Mouse (Mus musculus): ENCODE results near the gene Rpa2.
"Not testable (repeated sequence)": the region's sequence is repeated elsewhere in the genome, so short reads cannot be mapped to it uniquely, and the experiment has no call there.

Gene Rpa2

DNA sequence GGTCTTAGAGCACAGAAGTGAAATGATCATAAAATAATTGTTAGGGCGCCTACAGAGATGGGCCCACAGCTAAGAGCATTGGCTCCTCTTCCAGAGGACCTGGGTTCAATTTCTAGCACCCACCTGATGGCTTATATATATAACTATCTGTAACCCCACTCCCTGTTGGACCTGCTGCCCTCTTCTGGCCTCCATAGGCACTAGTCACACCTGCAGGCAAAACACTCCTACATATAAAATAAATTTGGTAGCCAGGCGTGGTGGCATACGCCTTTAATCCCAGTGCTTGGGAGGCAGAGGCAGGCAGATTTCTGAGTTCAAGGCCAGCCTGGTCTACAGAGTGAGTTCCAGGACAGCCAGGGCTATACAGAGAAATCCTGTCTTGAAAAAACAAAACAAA, 5.0 kb upstream of the Rpa2 start:
- DNase-seq = not testable (repeated sequence)

DNA sequence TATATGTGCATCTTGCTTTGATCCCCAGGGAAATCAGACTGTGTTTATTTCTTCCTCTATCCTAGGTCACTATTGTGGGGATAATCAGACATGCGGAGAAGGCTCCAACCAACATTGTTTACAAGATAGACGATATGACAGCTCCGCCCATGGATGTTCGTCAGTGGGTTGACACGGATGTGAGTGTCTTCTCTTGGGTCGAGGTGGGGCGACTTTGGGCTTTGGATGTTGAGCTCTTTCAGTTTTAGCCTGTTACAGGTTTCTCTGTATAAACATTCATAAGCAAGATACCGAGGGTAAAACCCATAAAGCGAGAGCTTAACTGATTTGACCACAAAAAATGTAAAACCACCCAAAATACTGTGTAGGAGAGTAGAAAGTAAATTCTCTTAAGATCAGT, 3.6 kb downstream of the Rpa2 start:
- no peak for DNase-seq

DNA sequence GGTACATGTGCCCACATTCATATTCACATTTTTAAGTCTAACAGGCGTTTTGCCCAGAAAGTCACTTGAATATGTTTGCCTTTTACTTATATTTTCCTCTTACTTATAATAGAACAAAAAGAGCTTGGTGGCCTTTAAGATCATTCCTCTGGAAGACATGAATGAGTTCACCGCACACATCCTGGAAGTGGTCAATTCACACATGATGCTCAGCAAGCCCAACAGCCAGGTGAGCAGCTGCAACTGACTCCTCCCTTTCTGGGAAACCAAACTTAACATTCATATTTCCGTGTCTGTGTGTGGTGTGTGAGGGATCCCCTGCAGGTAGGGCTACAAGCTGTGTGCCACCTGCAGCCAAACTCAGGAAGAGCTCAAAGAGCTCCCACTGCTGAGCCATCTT, 6.8 kb downstream of the Rpa2 start:
- no peak for DNase-seq

DNA sequence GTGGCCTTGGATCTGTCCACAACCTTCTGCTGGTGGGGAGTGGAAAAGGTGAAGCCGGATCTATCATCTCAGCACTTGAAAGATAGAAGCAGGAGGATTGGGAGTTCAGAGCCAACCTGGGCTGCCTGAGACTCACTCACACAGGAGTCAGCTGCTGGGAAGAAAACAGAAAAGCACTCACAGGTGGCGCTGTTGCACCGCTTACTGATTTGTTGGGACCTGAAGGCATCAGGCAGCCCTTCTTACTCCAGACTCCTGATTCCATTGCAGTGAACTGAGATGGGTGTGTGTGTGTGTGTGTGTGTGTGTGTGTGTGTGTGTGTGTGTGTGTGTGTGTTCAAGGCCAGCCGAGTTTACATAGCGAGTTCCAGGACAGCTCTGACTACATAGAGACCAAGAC, 8.6 kb downstream of the Rpa2 start:
- peak; percentile 74 for DNase-seq

DNA sequence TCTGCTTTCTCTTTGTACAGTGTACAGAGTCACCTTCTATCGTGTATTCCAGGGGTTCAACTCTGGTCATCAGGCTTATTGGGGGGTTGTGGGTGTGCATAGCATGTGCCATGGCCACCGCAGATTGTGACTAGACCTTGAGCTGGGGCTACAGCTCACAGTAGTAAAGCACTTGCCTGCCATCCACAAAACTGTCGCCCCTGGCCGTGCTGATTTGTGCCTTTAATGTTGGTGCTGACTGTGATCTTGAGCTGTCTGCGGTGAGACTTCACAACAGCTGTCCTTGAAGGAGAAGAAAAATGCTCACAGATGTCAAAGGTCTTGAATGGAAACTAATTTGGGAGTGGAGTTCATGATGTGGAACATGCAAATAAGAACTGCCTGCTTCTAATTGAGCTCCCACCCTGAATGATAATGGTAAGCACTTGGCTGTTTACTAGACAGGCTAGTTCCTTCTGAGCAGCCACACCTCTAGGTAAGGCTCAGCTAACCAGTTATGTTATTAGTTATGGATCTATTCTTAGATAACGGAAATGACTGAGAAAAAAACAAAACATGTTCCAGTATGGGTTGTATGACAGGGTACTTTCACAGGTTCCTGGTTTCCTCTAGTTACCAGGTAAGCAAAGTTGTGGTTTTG, 10.6 kb downstream of the Rpa2 start:
- DNase-seq = no peak

DNA sequence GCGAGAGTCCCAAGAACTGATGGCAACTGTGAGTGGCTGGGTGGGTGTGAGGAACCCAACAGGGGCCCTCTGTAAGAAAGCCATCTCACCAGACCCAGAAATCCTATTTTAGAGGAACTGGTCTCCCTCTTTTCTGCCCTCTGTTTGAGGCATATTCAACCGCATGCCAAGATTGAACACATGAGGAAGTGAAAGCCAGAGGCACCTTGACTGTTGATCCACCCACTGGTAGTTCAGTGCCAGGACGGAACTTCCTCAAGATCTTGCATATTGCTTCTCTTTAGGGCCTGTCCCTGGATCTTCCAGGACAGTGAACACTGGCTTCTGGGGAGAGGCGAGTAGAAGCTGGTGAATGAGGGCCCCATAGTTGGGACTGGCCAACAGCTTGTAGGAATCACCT, 12.2 kb downstream of the Rpa2 start:
- no peak for DNase-seq

DNA sequence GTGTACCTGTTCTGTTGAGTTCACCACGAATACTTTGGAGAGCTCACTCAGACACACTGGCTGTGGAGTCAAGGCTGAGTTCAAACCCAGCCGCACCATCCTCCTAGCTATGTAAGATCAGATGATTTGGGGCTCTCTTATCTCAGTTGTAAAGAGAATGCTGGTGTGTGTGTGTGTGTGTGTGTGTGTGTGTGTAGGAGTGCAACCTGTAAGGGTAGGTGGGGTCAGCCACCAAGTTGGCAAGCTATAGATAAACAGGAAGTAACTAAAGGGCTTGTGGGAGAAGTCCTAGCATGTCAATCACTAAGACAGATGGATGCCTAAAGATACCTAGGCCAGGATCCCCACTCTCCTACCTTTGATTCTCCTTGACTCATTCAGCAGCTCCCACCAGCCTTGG, 15.6 kb downstream of the Rpa2 start:
- DNase-seq = no peak

DNA sequence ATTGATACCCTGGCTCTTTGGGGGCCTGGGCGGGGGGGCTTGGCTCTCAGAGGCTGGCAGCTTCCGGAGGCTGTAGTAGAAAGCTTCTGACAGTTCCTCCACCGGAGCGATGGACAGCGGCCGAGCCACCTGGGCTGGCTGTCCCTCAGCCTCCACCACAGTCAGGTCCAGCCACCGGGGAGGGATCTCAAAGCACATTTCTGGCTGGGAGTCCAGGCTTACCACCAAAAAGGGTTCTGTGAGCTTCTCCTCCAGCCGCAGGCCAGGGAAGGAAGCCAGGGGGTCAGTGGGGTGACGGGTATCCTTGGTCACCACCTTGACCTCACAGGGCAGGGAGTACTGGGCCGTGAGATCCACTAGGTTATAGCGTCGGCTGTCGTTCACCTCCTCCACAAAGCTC, 17.1 kb downstream of the Rpa2 start:
- DNase-seq = no peak

DNA sequence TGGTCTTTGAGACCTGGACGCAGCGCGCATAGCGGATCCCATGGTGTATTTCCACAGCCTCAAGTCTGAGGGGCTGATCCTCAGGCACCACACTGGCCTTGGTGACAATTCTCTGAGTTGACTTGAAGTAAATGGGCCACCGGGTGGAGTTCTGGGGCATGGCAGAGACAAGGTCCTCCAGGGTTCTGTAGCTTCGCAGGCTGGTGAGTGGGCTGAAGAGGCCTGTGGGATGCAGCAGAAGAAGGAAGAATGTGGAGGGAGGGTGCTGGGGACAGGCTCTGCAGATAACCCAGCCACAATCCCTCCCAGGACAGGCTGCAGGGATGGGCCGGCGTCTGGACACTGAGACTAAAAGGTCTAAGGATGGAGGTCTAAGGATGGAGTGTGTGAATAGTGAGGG, 21.6 kb downstream of the Rpa2 start:
- DNase-seq = no peak

DNA sequence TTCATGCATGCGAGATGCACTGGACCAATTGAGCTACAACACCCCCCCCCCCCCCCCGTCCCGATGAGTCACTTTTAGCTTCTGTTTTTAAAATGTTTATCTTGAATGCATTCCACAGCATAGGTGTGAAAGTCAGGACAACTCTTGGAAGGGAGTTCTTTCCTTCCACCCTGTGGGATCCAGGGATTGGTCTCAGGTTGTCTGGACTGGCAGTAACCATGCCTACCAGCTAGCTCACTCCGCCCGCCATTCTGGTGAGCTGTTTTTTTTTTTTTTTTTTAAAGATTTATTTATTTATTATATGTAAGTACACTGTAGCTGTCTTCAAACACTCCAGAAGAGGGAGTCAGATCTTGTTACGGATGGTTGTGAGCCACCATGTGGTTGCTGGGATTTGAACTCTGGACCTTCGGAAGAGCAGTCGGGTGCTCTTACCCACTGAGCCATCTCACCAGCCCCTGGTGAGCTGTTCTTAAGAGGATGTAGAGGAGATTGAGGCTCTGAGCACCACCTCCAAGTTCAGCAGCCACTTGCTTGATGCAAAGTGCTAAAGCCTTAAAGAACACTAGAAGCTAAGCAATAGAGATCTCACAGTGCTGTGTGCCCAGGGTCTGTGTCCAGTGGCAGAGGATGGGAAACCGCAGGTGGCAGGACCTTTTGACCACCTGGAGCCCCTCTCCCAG, 25.3 kb downstream of the Rpa2 start:
- not testable (repeated sequence) for DNase-seq

DNA sequence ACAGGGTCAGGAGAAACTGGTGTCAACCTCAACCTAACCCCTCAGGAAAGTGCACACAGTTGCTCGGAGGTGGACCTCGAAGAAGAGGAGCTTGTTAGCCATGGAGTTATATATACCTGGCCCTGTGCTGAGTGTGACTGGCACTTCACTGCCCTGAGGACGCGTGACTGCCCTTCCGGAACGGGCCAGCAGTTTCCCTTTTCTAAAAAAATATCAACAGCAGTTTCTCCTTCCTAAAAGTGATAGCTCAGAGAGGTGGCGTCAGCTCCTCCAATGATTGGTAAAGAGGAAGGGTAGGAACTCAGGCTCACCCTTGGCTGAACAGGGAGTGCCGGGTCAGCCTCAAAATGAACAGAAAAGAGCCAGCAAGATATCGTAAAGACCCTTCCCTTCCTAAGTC, 25.9 kb downstream of the Rpa2 start:
- DNase-seq = no peak

DNA sequence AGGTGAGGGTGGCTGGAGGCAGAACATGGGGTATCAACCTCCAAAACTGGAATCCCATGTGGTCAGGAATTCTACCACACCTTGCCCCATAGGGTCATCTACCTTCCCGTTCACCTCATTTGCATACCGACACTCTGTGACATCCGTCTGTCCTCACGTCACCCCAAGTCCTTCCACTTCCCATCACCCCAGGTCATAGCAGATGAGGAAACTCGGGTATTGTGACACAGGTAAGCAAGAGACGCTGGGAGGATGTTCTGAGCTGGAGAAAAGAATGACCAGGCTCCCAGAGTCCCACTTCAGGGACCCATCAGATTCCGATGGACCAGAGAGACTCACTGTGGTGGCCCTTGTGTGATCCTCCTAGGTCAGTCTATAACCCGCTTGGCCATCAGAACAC, 26.6 kb downstream of the Rpa2 start:
- DNase-seq = no peak

DNA sequence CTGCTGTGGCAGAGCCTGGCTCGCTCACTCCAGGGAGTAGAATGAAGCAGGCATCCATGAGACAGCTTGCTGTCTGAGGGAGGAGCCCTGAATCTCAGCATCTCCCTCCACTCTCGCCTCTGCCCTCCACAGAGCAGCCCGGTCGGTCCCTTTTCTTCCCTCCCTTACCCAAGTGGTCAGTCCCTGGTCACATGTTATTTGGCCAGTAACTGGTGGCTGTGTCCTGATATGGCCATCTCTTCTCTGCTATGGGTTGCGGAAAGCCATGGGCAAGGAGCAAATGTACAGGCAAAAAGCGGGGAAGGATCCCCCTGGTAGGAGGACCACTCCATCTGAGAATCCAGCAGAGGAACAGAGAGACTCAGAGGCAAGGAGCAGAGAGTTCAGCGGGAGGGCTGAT, 27.0 kb downstream of the Rpa2 start:
- no peak for DNase-seq

DNA sequence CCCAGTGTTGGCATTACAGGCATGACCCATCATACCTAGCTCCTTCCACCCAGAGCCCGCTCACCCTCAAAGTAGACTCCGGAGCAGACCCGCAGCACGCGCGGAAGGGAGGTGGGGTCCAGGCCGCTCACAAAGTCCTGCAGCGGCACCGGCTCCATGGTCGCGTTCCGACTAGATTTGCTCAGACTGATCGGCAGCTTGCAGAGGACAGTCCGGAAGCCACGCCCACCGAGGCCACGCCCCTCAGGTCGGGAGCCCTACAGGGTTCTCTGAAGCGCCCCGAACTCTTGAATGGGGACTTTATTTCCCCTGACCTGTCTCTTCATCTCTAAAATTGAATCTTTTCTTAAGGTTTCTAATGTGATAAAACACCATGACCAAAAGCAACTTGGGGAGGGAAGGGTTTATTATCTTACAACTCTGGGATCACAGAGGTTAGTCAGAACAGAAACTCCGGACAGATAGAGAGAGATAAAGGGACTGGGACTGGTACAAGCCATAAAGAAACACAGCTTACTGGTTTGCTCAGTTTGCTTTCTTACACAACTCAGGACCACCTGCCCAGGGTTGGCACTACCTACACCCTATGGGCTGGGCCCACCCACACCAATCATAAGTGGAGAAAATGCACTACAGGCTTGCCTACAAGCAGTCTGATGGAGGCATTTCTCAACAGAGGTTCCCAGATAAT, 28.2 kb downstream of the Rpa2 start, which contains the start of gene Themis2:
Gene Themis2 (minus strand): TSS at position 192 of the 691 bp plus-strand sequence.
- peak; percentile 75 for DNase-seq

DNA sequence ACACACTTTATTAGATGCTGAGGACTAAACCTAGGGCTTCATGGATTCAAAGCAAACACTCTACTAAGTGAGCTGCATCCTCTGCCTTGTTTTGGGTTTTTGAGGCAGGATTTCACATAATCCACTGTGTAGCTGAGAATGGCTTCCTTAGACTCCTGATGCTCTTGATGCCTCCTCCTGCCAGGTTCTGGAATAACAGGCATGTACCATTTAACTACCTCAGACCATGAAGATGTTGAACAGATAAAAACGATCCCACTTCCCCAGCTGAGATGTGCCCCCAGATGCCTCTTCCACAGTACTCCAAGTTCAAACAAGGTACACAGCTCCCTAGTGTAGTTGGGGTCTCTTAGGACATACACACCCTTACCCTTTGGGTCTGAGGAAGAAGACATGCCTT, 29.3 kb downstream of the Rpa2 start:
- no peak for DNase-seq

DNA sequence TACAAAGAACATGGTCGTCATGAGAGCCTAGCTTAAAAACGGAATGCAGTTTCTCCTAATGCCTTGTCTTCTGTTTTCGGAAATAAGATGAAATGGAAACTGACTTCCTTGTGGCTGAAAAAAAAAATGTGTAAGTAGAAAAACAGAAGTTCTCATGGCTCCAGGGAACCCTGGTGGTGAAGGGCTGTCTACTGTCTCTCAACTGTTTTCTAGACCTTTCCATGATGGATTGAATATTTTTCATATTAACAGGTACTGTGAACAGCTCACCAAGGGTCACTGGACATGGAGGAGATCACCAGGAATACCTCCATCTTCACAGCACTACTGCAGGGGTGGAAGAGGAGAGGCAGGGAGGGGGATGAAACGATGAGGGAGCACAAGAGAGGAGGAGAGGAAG, 29.9 kb downstream of the Rpa2 start:
- no peak for DNase-seq

DNA sequence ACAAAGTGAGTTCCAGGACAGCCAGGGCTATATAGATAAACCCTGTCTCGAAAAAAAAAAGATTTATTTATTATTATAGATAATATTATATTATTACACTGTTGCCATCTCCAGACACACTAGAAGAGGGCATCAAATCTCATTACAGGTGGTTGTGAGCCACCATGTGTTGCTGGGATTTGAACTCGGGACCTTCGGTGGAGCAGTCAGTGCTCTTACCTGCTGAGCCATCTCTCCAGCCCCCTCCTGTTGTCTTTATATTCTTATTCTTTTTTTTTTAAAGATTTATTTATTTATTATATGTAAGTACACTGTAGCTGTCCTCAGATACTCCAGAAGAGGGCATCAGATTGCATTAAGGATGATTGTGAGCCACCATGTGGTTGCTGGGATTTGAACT, 30.5 kb downstream of the Rpa2 start:
- DNase-seq = not testable (repeated sequence)

DNA sequence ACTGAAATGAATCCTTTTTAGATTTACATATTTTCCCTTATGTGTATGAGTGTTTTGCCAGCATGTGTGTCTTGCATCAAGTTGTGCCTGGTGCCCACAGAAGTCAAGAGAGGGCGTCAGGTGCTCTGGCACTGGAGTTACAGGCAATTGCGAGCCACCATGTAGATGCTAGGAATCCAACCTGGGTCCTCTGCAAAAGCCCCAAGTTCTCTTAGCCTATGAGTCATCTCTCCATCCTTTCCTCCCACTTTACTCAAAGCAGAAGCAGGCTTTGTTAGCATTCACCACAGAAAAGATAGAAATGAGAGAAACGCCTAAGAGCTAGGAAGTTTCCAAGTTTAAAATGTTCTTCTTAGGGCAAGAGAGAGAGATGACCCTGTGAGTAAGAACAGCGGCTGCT, 31.7 kb downstream of the Rpa2 start:
- no peak for DNase-seq

DNA sequence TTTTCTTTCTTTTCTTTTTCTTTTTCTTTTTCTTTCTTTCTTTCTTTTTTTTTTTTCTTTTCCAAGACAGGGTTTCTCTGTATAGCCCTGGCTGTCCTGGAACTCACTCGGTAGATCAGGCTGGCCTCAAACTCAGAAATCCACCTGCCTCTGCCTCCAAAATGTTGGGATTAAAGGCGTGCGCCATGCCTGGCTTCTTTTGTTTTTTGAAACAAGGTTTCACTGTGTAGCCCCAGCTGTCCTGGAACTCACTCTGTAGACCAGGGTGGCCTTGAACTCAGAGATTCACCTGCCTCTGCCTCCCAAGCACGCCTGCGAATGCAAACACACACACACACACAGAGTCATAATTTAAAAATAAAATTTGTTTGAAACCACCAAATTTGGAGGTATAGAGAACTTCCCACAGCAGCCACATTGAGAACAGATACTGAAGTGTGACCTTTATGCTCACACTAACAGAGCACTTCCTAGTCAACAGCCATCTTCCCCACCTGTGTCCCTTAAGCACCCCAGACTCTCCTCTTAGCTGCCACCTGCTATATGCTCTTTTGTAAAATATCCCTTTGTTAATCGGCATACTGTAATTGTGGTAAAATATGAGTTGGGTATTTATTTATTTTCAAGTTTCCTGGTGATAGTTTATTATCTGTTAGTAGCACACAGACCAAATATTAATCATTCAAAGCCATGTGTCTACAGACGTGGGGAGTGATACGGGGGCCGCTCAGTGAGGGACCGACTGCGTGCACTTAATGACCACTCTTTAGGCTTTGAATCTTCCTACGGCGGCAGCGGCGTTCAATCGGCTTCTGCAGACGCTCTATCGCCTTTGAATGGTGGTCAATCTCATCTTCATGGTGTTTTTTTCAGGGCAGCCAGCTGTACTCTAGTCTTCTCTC, 33.3 kb downstream of the Rpa2 start:
- no peak for DNase-seq

DNA sequence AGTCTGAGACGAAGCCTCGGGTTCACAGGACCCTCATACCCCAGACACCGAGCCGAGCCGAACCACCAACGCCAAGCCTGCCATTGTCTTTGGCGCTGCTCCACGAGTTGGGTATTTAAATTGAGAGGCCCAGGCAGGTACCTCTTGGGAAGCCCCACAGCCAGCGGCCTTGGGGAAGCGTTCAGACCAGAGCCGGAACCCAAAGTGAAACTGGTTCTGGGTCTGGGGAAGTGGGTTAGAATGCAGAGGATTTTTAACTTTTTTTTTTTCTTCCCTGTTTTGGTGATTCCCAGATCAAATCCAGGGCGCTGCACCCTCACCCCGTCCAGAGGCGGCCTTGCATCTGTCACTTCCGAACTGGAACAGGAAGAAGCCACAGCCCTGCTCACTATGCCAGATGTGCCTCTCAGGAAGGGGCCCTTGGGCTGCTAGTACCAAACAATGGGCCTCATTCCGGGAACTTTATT, 34.1 kb downstream of the Rpa2 start:
- no peak for DNase-seq

DNA sequence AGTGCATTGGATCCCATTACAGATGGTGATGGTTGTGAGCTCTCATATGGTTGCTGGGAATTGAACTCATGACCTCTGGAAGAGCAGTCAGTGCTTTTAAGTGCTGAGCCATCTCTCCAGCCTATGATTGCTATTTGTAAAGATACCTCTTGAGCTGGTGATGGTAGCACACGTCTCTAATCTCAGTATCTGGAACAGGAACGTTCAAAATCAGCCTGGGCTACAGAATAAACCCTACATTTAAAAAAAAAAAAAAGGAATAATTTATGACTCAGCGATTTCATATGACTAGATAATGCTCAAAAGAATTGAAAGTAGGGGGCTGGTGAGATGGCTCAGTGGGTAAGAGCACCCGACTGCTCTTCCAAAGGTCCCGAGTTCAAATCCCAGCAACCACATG, 35.1 kb downstream of the Rpa2 start:
- no peak for DNase-seq

DNA sequence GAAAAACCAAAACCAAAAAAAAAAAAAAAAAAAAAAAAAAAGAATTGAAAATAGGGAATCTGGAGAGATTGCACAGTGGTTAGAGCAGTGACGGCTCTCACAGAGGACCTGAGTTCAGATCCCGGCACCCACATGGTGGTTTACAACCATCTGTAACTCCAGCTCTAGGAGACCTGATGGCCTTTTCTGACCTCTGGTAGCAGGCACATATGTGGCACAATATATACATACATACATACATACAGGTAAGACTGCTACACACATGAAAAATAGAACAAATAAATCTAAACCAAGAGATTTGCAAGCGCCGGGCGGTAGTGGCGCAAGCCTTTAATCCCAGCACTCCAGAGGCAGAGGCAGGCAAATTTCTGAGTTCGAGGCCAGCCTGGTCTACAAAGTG, 35.7 kb downstream of the Rpa2 start:
- no peak for DNase-seq

DNA sequence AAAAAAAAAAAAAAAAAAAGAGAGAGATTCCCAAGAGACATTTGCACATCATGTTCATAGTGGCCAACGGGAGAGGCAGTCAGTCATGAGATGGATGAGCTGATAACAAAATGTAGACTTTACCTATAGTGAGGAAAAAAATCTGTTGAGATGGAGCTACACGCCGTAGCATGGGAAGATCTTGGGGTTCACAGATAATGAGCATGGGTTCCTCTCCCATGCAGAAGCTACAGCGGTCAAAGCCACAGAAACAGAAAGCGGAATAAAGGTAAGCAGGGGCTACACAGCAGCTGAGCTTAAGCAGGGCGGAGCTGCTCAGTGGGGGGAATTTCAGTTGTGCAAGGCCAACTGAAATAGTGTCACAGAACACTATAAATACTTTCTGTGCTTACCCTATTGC, 36.2 kb downstream of the Rpa2 start:
- DNase-seq = no peak

Data from kidney, postnatal 14 days (tissue).